Mouse (Mus musculus) midbrain, embryonic 11.5 days (tissue): ENCODE data around the gene Arhgap25. TPM values are rescaled to one million over a fixed set of nuclear protein-coding genes. Genes with fewer than 3 reads are reported as not detected.

Experiments used
- ATAC-seq: fragments of 200-750 bp; cut with Nextera tagmentation; 2 replicates; pipeline ENCODE4 v1.8.0; 2017; ENCODE audit warnings: moderate TSS enrichment, moderate library complexity; ENCODE audit not compliant: low FRiP score
- DNase-seq: peaks from one replicate; pipeline ENCODE4 v3.0.0; 2015; ENCODE audit warnings: low spot score; ENCODE audit errors: missing footprints
- H3K27ac ChIP-seq: fragments of 300-500 bp; sonication (generic); 2 replicates; pipeline ENCODE4 v1.5.1; 2014; ENCODE audit warnings: low read depth, low read length
- H3K27me3 ChIP-seq: fragments of 300-500 bp; sonication (generic); 2 replicates; pipeline ENCODE4 v1.6.1; 2014; ENCODE audit warnings: mild to moderate bottlenecking, low read length, moderate library complexity, mixed read lengths; ENCODE audit not compliant: control insufficient read depth, insufficient read depth
- H3K36me3 ChIP-seq: fragments of 300-500 bp; sonication (generic); 2 replicates; pipeline ENCODE4 v1.6.1; 2014; ENCODE audit warnings: mild to moderate bottlenecking, low read length, moderate library complexity, mixed read lengths; ENCODE audit not compliant: control insufficient read depth, insufficient read depth
- H3K4me1 ChIP-seq: fragments of 300-500 bp; sonication (generic); 2 replicates; pipeline ENCODE4 v1.6.1; 2014; ENCODE audit warnings: low read length; ENCODE audit not compliant: control insufficient read depth, insufficient read depth
- H3K4me2 ChIP-seq: fragments of 300-500 bp; sonication (generic); 2 replicates; pipeline ENCODE4 v1.6.1; 2014; ENCODE audit warnings: mild to moderate bottlenecking, moderate library complexity
- H3K4me3 ChIP-seq: fragments of 300-500 bp; sonication (generic); 2 replicates; pipeline ENCODE4 v1.5.1; 2014; ENCODE audit warnings: low read depth, low read length
- H3K9ac ChIP-seq: fragments of 300-500 bp; sonication (generic); 2 replicates; pipeline ENCODE4 v1.6.1; 2014; ENCODE audit warnings: low read length
- H3K9me3 ChIP-seq: fragments of 300-500 bp; sonication (generic); 2 replicates; pipeline ENCODE4 v1.6.1; 2016; ENCODE audit warnings: low read length; ENCODE audit not compliant: control insufficient read depth
- WGBS: fragments of 180-500 bp; shearing (Covaris S2); extraction: QIAGEN DNeasy Blood & Tissue Kit; methylation state at CpG from one replicate; pipeline ENCODE4 v1.1.7; 2014; 5-methylcytosine and 5-hydroxymethylcytosine counted together
- polyA plus RNA-seq: library from polyadenylated mRNA; unstranded; fragments of >200 nt; fragmentation: Nextera tagmentation; extraction: Ambion mirVana; gene quantifications from 2 replicates; pipeline ENCODE4 v1.2.1, GENCODE M21; 2014

The Arhgap25 gene
- polyA plus RNA-seq, 1 experiment from 2014 or later, result 1.7 TPM

DNA sequence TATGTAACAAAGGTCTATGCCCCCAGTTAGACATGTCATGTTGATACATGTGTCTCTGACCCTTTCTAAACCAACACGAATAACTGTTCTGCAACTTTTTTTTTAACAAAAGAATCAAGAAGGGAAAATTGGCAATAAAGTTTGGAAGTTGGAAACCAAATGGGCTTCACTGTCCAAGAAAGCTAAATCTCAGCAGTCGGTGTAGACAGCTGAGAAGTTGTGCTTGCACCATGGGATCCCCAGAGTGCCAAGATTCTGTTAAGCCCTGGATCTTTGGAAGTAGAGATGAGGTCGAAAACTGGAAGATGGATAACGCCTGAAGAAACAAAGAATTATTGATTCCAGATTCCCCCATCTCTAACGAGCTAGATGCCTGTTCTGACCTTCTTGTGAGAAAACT is 32.1 kb upstream of the Arhgap25 start:
- H3K36me3 ChIP-seq, result no peaks in the 10 kb centered on the region
- 83% methylated on average over 5 of the region's 5 CpGs for WGBS
- H3K27me3 ChIP-seq, result no peaks in the 10 kb centered on the region
- no peak overlapping the region for H3K4me3 ChIP-seq
- H3K27ac ChIP-seq, result no peak overlapping the region
- DNase-seq (no peak), ATAC-seq (no peak)
- H3K4me2 ChIP-seq, result no peak overlapping the region
- H3K9me3 ChIP-seq, result no peaks in the 10 kb centered on the region; the same call in 1 of the 2 replicates
- H3K9ac ChIP-seq, result no peak overlapping the region
- H3K4me1 ChIP-seq, result no peaks in the 10 kb centered on the region

DNA sequence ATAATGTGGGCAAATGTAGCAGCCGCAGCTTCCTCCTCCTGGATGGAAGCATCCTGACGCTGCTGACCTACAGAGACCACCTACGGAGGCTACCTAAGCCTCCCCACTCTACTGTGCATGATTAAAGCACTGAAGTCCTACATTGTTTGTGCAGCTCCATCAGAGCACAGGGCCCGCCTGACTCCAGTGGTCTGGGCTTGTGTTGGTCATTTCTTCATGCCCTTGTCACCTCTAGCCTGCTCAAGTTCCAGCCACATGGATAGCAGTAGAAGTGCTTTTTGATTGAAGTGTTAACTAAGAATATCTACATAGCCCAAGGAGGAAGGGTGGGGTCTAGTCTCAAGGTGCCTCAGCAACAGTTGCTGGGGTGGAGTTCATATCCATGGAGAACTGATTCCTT is 31.3 kb upstream of the Arhgap25 start:
- no peak overlapping the region for H3K4me3 ChIP-seq
- no peak overlapping the region for H3K27ac ChIP-seq
- DNase-seq (no peak), ATAC-seq (no peak)
- no peak overlapping the region for H3K4me2 ChIP-seq
- no peaks in the 10 kb centered on the region for H3K27me3 ChIP-seq
- 85% methylated on average over 4 of the region's 4 CpGs for WGBS
- no peaks in the 10 kb centered on the region for H3K4me1 ChIP-seq
- no peaks in the 10 kb centered on the region for H3K36me3 ChIP-seq
- H3K9me3 ChIP-seq, result no peaks in the 10 kb centered on the region; the same call in 1 of the 2 replicates
- no peak overlapping the region for H3K9ac ChIP-seq

DNA sequence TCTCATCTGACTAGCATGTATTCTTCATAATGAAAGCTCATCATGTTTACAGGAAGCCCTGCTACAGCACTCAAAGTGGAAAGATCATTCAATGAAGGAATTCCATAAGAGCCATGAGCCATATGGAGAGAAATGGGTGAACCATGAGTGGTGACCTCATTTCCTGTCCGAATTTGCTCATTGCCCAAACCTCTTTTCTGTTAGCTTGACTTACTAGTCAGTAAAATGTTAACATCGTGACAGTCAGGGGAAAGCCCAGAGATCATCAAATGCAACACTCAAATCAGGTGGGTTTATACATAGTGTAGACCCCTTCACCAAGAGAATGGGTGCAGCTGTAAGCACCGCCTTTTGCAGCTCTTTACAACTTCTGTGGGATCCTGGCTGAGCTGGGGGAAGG is 20.7 kb upstream of the Arhgap25 start:
- Histone ChIP-seq H3K4me3 (no peak overlapping the region), H3K4me2 (no peak overlapping the region), H3K27ac (no peak overlapping the region), H3K4me1 (no peaks in the 10 kb centered on the region), H3K36me3 (no peaks in the 10 kb centered on the region), H3K9ac (no peak overlapping the region), H3K27me3 (no peaks in the 10 kb centered on the region), H3K9me3 (no peaks in the 10 kb centered on the region)
- 86% methylated on average over 3 of the region's 3 CpGs for WGBS
- ATAC-seq (no peak), DNase-seq (no peak)

DNA sequence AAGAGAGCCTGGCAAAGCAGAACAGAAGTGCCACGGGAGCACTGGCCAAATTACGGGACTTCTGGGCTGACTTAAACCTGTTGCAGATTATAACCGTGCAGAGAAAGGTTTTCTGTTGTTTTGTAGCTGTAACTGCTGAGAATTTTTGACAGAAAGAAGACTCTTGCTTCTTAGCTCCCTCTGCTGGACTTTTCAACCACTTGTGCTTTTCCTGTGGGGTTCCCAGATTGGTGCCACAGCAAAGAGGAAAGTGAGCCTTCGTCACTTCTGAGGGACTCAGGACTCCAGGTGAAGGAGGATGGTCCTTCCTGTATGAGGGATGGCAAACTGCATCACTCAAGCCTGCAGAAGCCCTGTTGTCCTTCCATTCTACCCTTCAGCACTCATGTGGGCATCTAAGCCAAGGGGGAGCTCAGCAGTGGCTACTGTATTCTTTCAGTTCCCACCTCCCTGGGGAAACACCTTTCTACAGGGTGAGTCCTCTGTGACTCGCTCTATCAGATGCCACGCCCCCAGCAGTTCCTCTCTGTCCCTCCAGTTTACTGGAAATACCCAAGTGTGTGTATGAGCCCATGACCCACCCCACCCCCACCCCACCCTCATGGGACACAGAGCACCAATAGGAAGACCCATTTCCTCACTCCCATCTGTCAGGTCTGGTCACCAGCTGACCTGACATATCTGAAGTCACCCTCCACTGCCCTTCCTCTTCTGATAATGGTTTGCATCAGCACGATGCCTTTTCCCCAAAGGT is 19.2 kb upstream of the Arhgap25 start:
- Histone ChIP-seq H3K9me3 (no peaks in the 10 kb centered on the region), H3K27me3 (no peaks in the 10 kb centered on the region), H3K4me2 (no peak overlapping the region), H3K4me3 (no peak overlapping the region), H3K4me1 (no peaks in the 10 kb centered on the region), H3K9ac (no peak overlapping the region), H3K27ac (no peak overlapping the region), H3K36me3 (no peaks in the 10 kb centered on the region)
- WGBS, result 68% methylated on average over 7 of the region's 7 CpGs
- DNase-seq (peak; percentile 84), ATAC-seq (no peak)

DNA sequence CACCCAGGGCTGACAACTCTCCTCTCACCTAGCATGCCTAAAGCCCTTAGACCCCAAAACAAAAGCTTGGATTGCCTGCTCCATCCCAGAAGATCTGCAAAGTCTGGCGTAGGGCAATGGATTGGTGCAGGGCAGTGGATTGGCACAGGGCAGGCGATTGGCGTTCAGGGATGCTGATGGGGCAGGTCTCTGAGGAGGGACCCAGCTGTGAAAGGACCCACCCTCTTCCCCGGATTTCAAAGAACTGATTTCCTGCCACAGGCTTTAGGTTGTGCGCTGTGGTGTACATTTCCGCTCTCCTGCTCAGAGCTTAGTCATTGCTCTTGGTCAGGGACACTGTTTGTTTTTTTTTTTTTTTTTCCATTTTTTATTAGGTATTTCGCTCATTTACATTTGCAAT is 14.8 kb upstream of the Arhgap25 start:
- no peak overlapping the region for H3K9ac ChIP-seq

DNA sequence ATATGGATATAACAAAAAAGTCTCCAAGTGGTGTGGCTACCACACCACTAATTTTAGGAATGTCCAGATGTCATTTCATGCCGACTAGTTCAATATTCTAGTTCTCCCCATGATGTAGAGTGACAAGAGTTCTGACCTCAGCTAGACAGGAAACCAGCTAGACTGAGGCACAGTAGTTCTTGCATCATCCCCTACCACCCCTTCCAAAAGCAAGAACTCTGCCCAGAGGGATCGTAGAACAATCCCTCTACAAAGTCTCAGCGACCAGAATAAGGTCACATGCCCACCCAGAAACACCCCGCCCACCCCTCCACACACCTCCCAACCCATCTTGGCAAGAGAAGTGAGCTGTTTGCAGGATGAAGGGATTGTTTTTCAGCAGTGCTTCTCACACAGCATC is 14.4 kb upstream of the Arhgap25 start:
- Histone ChIP-seq H3K36me3 (no peaks in the 10 kb centered on the region), H3K4me2 (no peak overlapping the region), H3K27ac (no peak overlapping the region), H3K27me3 (no peaks in the 10 kb centered on the region), H3K4me3 (no peak overlapping the region), H3K4me1 (0 out of 2 replicates have a peak, but pooled peaks cover 2% of the 10 kb centered on the region), H3K9me3 (peaks cover 6% of the 10 kb centered on the region; the same call in 1 of the 2 replicates), H3K9ac (no peak overlapping the region)
- 90% methylated on average over 4 of the region's 4 CpGs for WGBS
- ATAC-seq, result no peak
- DNase-seq, result no peak

More for the DNA sequence above, 14.8 kb upstream of the Arhgap25 start:
- H3K4me1 ChIP-seq, result 0 out of 2 replicates have a peak, but pooled peaks cover 2% of the 10 kb centered on the region
- H3K9me3 ChIP-seq, result peaks cover 6% of the 10 kb centered on the region; the same call in 1 of the 2 replicates
- H3K27ac ChIP-seq, result no peak overlapping the region
- no peaks in the 10 kb centered on the region for H3K36me3 ChIP-seq
- no peak overlapping the region for H3K4me2 ChIP-seq
- DNase-seq (no peak), ATAC-seq (no peak)
- no peak overlapping the region for H3K4me3 ChIP-seq
- no peaks in the 10 kb centered on the region for H3K27me3 ChIP-seq
- 89% methylated on average over 7 of the region's 7 CpGs for WGBS

DNA sequence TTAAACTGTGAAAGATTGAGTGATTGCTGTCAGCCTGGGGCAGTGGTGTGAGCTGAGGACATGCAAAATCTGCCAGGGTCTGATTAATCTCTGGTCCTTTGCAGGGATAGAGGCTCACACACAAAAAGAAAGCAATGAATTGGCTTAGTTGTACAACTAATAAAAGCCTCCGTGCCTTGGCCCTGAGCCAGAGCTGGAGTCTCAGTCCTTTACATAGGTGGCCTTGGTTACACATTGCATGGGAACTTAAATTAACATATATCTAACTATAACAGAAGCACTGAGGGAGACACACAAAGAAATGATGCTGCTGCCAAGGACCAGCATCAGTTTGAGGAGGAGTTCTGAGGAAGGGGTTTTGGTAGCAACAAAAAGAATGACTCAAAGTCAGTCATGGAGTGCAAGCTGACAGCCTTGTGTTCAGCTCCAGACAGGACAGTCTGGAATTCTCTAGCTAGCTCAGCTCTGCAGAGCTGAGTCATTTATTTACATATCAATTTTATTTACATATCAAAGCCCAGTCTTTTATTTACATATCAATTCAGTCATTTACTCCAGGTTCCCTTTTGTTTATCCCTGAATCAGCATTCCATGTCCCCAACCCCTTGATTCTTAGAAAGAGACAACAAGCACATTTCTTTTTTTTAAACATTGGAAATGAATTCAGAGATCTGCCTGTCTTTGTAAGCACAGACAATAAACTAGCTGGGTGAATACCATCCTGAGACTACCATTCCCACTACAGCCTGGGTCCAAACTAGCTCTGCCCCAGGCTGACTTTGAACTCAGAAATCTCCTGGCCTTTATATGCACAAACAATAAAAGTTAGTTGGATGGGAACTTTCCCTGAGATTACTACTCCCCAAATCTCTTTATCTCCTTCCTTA is 12.5 kb upstream of the Arhgap25 start:
- 0 out of 2 replicates have a peak, but pooled peaks cover 2% of the 10 kb centered on the region for H3K4me1 ChIP-seq
- no peak overlapping the region for H3K9ac ChIP-seq
- no peaks in the 10 kb centered on the region for H3K36me3 ChIP-seq
- peak overlapping the region; percentile 73 for H3K27ac ChIP-seq
- no peak overlapping the region for H3K4me2 ChIP-seq
- no peaks in the 10 kb centered on the region for H3K27me3 ChIP-seq
- H3K4me3 ChIP-seq, result no peak overlapping the region
- peak; percentile 92 for DNase-seq
- peaks cover 6% of the 10 kb centered on the region; the same call in 1 of the 2 replicates for H3K9me3 ChIP-seq
- 19% methylated on average over 1 of the region's 1 CpGs for WGBS
- peak; percentile 96 for ATAC-seq

DNA sequence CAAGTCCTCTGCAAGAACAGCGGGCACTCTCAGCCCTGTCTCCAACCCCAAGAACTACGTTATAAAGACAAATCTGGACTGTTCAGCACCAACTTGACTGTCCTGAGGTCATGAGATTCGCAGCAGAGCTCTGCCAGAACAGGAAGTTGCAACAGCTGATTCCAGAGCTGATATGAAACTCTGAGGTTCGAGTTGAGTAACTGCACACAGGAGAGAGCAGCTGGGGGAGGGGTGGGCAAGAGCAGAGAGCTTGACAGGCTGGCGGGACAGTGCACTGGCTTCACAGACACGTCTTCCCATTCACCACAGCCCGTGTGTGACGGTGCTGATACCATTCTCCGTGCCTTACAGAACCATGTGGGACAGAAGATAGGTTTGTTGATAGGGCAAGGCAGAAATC is 9.0 kb upstream of the Arhgap25 start:
- H3K4me3 ChIP-seq, result no peak overlapping the region
- H3K9ac ChIP-seq, result no peak overlapping the region
- peaks cover 6% of the 10 kb centered on the region; the same call in 1 of the 2 replicates for H3K9me3 ChIP-seq
- H3K4me2 ChIP-seq, result no peak overlapping the region
- whole genome bisulfite sequencing, result 71% methylated on average over 9 of the region's 9 CpGs
- ATAC-seq, result no peak
- DNase-seq, result no peak
- no peaks in the 10 kb centered on the region for H3K27me3 ChIP-seq
- 0 out of 2 replicates have a peak, but pooled peaks cover 2% of the 10 kb centered on the region for H3K4me1 ChIP-seq
- H3K27ac ChIP-seq, result no peak overlapping the region
- H3K36me3 ChIP-seq, result no peaks in the 10 kb centered on the region

DNA sequence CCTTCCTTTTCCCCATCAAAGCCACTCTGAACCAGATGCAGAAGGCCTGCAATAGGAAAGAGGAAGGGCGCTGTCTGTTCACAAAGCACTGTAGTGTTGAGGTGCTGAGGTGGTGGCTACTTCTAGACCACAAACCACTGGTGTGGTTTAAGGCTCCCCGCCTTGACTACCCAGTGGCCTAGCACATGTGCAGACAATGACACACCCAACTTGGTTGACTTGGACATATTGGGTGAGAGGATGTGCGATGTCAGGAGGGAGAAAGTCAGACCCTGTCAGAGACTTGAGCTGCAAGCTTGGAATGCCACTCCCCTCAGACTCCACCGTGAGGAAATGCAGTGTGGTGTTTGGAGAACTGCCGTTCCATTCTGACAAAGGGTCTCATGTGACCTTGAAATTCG is 8.1 kb upstream of the Arhgap25 start:
- DNase-seq (no peak), ATAC-seq (no peak)
- H3K27ac ChIP-seq, result no peak overlapping the region
- no peak overlapping the region for H3K4me2 ChIP-seq
- no peaks in the 10 kb centered on the region for H3K36me3 ChIP-seq
- no peak overlapping the region for H3K4me3 ChIP-seq
- H3K9ac ChIP-seq, result no peak overlapping the region
- H3K9me3 ChIP-seq, result peaks cover 2% of the 10 kb centered on the region; the same call in 1 of the 2 replicates
- 89% methylated on average over 6 of the region's 6 CpGs for WGBS
- H3K27me3 ChIP-seq, result no peaks in the 10 kb centered on the region
- 0 out of 2 replicates have a peak, but pooled peaks cover 2% of the 10 kb centered on the region for H3K4me1 ChIP-seq
